Mouse (Mus musculus): ENCODE results near the gene Tcf19. TPM values are rescaled to one million over a fixed set of nuclear protein-coding genes. Genes with fewer than 3 reads are reported as not detected.

Gene Tcf19
- polyA plus RNA-seq, 1 experiment from 2014 or later = 39.5 TPM

DNA sequence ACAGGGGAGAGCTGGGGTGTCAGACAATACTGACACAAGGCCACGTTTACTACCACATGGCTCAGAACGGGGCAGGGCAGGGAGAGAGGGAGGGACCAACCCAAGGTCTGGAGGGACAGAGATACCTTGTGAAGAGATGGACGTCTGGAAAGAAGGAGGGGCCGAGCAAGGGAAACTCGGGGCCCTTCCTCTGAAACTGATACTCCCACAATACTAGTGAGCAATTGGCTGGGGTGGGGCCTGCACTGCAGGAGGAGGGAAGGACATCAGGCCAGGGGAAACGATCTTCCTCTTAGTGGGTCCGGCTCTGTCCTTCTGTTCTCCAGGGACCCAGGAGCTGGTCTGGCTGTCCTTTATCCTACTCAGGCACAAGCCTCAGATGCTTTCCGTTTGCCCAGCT lies 34.2 kb upstream of the Tcf19 start:
- Histone ChIP-seq H3K4me2 (ENCODE audit: low read depth, low read length) (no peak overlapping the region), H3K27ac (ENCODE audit: low read length) (no peak overlapping the region), H3K4me3 (ENCODE audit: low read depth, low read length) (no peak overlapping the region), H3K27me3 (ENCODE audit: control insufficient read depth, insufficient read depth, low read depth, low read length) (no peaks in the 10 kb centered on the region), H3K9ac (ENCODE audit: low read depth, low read length) (no peak overlapping the region), H3K4me1 (ENCODE audit: control insufficient read depth, low read depth, low read length) (no peaks in the 10 kb centered on the region), H3K36me3 (ENCODE audit: control insufficient read depth, insufficient read depth) (no peaks in the 10 kb centered on the region), H3K9me3 (replicated peaks; ENCODE audit: control insufficient read depth, low read length) (no peaks in the 10 kb centered on the region)
- 40% methylated on average over 8 of the region's 8 CpGs for WGBS (ENCODE audit: insufficient replicate concordance)
- ATAC-seq (ENCODE audit: low read depth) = no peak

DNA sequence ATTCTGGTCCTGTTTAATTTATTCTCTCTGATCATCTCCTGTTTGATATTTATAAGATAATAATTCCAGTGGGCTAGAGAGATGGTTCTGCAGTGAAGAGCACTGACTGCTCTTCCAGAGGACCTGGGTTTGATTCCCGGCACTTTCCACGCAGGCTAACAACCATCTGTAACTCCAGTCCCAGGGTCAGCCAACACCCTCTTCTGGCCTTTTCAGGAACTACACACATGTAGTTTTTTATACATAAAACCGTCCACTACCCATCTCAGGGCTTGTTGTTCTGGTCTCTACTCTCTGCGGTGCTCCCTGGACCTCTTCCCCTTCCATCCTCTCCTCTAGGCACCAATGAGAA lies 33.5 kb upstream of the Tcf19 start:
- no peaks in the 10 kb centered on the region for H3K9me3 ChIP-seq (replicated peaks; ENCODE audit: control insufficient read depth, low read length)
- H3K9ac ChIP-seq (ENCODE audit: low read depth, low read length) = no peak overlapping the region
- H3K27ac ChIP-seq (ENCODE audit: low read length) = no peak overlapping the region
- H3K4me1 ChIP-seq (ENCODE audit: control insufficient read depth, low read depth, low read length) = no peaks in the 10 kb centered on the region
- no peaks in the 10 kb centered on the region for H3K36me3 ChIP-seq (ENCODE audit: control insufficient read depth, insufficient read depth)
- H3K27me3 ChIP-seq (ENCODE audit: control insufficient read depth, insufficient read depth, low read depth, low read length) = no peaks in the 10 kb centered on the region
- WGBS (ENCODE audit: insufficient replicate concordance) = 69% methylated on average over 4 of the region's 4 CpGs
- no peak overlapping the region for H3K4me3 ChIP-seq (ENCODE audit: low read depth, low read length)
- no peak for ATAC-seq (ENCODE audit: low read depth)
- no peak overlapping the region for H3K4me2 ChIP-seq (ENCODE audit: low read depth, low read length)

DNA sequence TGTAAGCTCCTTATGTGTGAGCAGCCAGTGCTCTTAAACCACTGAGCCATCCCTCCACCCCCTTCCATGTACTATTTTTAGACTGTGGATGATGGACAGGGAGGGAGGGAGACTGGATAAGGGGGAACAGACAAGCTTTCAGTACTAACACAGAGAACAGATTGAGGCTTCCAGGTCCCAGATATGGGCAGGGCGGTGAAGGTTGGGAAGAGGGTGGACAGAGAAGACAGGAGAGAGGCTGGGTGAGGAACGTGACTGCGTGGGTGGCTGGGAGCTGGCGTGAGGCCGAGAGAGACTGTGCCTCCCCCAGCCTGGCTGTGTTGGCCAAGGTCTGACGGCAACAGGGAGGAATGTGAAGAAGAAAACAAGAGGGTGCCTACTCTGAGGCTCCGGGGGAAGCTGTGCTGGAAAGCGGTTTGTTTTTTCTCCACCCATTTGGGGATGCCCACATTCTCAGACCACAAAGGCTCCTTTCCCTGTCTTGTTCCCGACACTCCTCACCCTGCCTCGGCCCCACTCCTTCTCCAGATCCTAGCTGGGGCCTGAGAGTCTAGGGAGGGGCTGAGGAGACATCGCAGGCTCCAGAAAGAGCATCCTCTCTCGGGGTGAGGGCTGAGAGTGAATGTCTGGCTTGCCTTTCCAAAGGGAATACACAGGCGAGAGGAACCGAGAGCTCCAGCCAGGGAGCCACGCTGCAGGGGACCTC lies 33.0 kb upstream of the Tcf19 start:
- peak; percentile 11; the same call in 1 of the 2 replicates for ATAC-seq (ENCODE audit: low read depth)
- Histone ChIP-seq H3K4me1 (ENCODE audit: control insufficient read depth, low read depth, low read length) (no peaks in the 10 kb centered on the region), H3K9me3 (replicated peaks; ENCODE audit: control insufficient read depth, low read length) (no peaks in the 10 kb centered on the region), H3K36me3 (ENCODE audit: control insufficient read depth, insufficient read depth) (no peaks in the 10 kb centered on the region), H3K27me3 (ENCODE audit: control insufficient read depth, insufficient read depth, low read depth, low read length) (no peaks in the 10 kb centered on the region), H3K4me2 (ENCODE audit: low read depth, low read length) (no peak overlapping the region), H3K9ac (ENCODE audit: low read depth, low read length) (no peak overlapping the region), H3K4me3 (ENCODE audit: low read depth, low read length) (no peak overlapping the region), H3K27ac (ENCODE audit: low read length) (no peak overlapping the region)
- WGBS (ENCODE audit: insufficient replicate concordance) = 50% methylated on average over 15 of the region's 15 CpGs

DNA sequence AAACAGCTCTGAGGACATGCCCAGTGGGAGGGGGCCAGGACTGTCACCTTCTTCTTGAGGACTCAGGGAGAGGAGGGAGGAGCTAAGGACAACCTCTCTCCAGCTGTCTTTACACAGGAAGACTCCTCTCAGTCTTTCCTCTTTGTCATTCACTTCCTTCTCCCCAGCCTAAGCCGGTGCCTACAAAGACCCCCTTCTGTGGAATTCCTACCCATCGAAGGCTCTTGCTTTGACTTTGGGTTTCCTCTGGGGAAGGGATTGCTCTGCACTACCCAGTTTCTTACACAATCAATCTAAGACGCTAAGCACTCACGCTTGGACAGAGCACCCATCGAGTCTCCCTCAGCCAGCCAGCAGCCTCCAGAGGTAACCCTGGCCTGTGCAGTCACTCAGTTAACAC lies 32.0 kb upstream of the Tcf19 start:
- Histone ChIP-seq H3K4me2 (ENCODE audit: low read depth, low read length) (no peak overlapping the region), H3K9ac (ENCODE audit: low read depth, low read length) (no peak overlapping the region), H3K4me3 (ENCODE audit: low read depth, low read length) (no peak overlapping the region), H3K4me1 (ENCODE audit: control insufficient read depth, low read depth, low read length) (no peaks in the 10 kb centered on the region), H3K9me3 (replicated peaks; ENCODE audit: control insufficient read depth, low read length) (no peaks in the 10 kb centered on the region), H3K36me3 (ENCODE audit: control insufficient read depth, insufficient read depth) (no peaks in the 10 kb centered on the region), H3K27ac (ENCODE audit: low read length) (no peak overlapping the region), H3K27me3 (ENCODE audit: control insufficient read depth, insufficient read depth, low read depth, low read length) (no peaks in the 10 kb centered on the region)
- no peak for ATAC-seq (ENCODE audit: low read depth)
- WGBS (ENCODE audit: insufficient replicate concordance) = 18% methylated on average over 5 of the region's 5 CpGs

DNA sequence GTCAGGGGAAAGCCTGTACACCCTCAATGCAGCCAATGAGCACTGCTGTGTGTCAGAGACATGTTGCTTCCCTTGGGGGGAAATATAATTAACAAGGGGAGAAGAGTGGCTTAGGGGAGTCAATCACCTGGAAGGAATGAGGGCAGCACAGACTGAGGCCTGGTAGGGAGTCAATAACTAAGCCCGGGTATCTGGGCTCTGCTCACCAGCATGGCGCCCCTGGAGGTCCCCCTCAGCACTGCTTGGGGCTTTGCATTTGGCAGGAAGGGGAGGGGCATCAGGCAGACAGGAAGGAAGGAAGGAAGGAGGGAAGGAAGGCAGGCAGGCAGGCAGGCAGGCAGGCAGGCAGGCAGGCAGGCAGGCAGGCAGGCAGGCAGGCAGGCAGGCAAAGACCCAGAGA lies 30.8 kb upstream of the Tcf19 start:
- ATAC-seq (ENCODE audit: low read depth) = no peak
- Histone ChIP-seq H3K27ac (ENCODE audit: low read length) (no peak overlapping the region), H3K9me3 (replicated peaks; ENCODE audit: control insufficient read depth, low read length) (no peaks in the 10 kb centered on the region), H3K9ac (ENCODE audit: low read depth, low read length) (no peak overlapping the region), H3K36me3 (ENCODE audit: control insufficient read depth, insufficient read depth) (no peaks in the 10 kb centered on the region), H3K4me2 (ENCODE audit: low read depth, low read length) (no peak overlapping the region), H3K4me3 (ENCODE audit: low read depth, low read length) (no peak overlapping the region), H3K4me1 (ENCODE audit: control insufficient read depth, low read depth, low read length) (no peaks in the 10 kb centered on the region), H3K27me3 (ENCODE audit: control insufficient read depth, insufficient read depth, low read depth, low read length) (no peaks in the 10 kb centered on the region)
- 49% methylated on average over 2 of the region's 2 CpGs for WGBS (ENCODE audit: insufficient replicate concordance)

DNA sequence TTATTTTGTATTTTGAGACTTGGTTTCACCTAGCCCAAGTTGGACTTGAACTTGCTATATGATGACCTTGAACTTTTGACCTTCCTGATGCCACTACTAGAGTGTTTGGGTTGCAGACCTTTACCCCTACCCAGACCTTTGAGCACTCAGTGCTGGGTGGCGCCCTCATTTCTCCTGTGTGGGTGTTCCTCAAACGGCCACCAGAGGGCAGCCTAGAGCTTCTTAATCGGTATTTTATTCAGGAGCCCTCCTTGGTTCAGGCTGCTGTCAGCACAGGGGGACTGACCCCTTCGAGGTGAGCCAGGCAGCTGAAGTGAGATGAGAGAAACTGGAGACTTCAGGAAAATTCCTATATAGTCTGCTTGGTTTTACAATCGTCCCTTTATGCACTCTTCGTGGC lies 28.1 kb upstream of the Tcf19 start:
- H3K4me3 ChIP-seq (ENCODE audit: low read depth, low read length) = no peak overlapping the region
- no peak overlapping the region for H3K9ac ChIP-seq (ENCODE audit: low read depth, low read length)
- 32% methylated on average over 6 of the region's 6 CpGs for WGBS (ENCODE audit: insufficient replicate concordance)
- no peaks in the 10 kb centered on the region for H3K27me3 ChIP-seq (ENCODE audit: control insufficient read depth, insufficient read depth, low read depth, low read length)
- ATAC-seq (ENCODE audit: low read depth) = no peak
- H3K4me1 ChIP-seq (ENCODE audit: control insufficient read depth, low read depth, low read length) = no peaks in the 10 kb centered on the region
- no peak overlapping the region for H3K27ac ChIP-seq (ENCODE audit: low read length)
- H3K4me2 ChIP-seq (ENCODE audit: low read depth, low read length) = no peak overlapping the region
- no peaks in the 10 kb centered on the region for H3K9me3 ChIP-seq (replicated peaks; ENCODE audit: control insufficient read depth, low read length)
- H3K36me3 ChIP-seq (ENCODE audit: control insufficient read depth, insufficient read depth) = no peaks in the 10 kb centered on the region

DNA sequence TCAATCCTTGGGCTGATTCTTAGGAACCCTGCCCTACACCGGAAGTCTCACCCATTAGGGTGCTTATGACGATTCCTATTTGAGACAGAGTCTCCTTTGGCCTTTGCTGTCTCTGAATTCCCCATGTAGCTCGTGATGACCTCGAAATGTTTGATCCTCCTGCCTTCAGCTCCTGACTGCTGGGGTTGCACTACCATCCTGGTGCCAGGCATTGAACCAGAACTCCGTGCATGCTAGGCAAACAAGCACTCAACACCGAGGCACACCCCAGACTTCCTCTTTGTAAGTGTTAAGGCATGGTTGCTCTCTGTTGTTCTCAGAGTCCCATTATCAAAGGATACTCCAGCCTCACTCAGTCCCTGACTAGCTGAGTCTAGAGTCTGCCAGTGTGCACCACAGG lies 27.4 kb upstream of the Tcf19 start:
- 51% methylated on average over 6 of the region's 6 CpGs for WGBS (ENCODE audit: insufficient replicate concordance)
- H3K4me3 ChIP-seq (ENCODE audit: low read depth, low read length) = no peak overlapping the region
- H3K4me1 ChIP-seq (ENCODE audit: control insufficient read depth, low read depth, low read length) = no peaks in the 10 kb centered on the region
- no peak overlapping the region for H3K4me2 ChIP-seq (ENCODE audit: low read depth, low read length)
- H3K27ac ChIP-seq (ENCODE audit: low read length) = no peak overlapping the region
- no peak for ATAC-seq (ENCODE audit: low read depth)
- no peaks in the 10 kb centered on the region for H3K9me3 ChIP-seq (replicated peaks; ENCODE audit: control insufficient read depth, low read length)
- H3K27me3 ChIP-seq (ENCODE audit: control insufficient read depth, insufficient read depth, low read depth, low read length) = no peaks in the 10 kb centered on the region
- no peaks in the 10 kb centered on the region for H3K36me3 ChIP-seq (ENCODE audit: control insufficient read depth, insufficient read depth)
- H3K9ac ChIP-seq (ENCODE audit: low read depth, low read length) = no peak overlapping the region

DNA sequence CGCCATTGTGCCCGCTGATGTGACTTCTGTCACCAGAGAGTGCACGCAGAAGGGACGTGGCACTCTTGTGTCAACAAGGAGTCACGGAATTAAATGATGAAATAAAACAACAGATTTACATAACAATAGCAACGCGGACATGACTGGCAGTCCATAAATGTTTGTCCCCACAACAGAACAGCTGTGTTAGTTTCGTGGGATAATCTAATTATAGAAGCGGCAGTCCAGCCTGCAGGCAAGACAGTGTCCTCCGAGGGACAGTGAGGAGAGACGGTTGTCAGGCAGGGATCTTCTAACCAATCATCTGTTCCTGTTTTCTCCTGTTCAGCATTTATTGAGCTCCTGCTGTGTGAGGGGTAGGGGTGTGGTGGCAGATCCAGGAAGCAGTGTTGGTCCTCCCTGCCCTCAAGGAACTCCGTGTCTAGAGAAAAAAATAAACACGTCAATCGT lies 26.8 kb upstream of the Tcf19 start:
- H3K9ac ChIP-seq (ENCODE audit: low read depth, low read length) = no peak overlapping the region
- ATAC-seq (ENCODE audit: low read depth) = no peak
- no peak overlapping the region for H3K4me2 ChIP-seq (ENCODE audit: low read depth, low read length)
- H3K27ac ChIP-seq (ENCODE audit: low read length) = no peak overlapping the region
- no peaks in the 10 kb centered on the region for H3K4me1 ChIP-seq (ENCODE audit: control insufficient read depth, low read depth, low read length)
- 51% methylated on average over 14 of the region's 14 CpGs for WGBS (ENCODE audit: insufficient replicate concordance)
- H3K27me3 ChIP-seq (ENCODE audit: control insufficient read depth, insufficient read depth, low read depth, low read length) = no peaks in the 10 kb centered on the region
- H3K36me3 ChIP-seq (ENCODE audit: control insufficient read depth, insufficient read depth) = no peaks in the 10 kb centered on the region
- no peak overlapping the region for H3K4me3 ChIP-seq (ENCODE audit: low read depth, low read length)
- H3K9me3 ChIP-seq (replicated peaks; ENCODE audit: control insufficient read depth, low read length) = no peaks in the 10 kb centered on the region

DNA sequence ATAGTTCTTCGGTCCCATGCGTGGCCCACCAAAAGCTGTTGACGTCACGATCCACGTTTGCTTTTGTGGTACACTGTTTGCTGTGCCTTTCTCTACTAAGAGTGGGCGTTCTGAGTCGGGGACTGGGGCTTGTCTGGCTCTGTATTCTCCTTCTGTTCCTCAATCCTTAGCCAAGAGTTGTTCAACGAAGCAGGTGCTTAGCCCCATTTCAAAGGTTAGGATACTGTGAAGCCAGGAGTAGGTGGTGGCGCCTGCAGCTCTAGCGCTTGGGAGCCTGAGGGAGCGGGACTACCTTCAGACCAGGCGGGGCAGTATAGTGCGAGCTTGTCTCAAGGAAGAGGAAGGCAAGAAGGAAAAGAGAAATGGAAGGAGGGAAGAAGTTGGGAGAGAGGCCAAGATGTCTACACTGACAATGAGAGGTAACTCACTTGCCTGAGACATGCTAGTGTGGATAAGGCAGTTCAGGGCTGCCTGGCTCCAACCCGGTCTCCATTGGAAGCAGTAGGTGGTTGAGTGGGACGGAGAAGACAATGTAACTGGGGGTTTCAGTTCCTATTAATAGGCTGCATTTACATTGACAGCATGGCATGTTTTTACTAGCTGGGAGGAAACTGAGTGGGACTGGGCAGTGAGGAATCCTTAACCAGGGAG lies 26.3 kb upstream of the Tcf19 start:
- H3K36me3 ChIP-seq (ENCODE audit: control insufficient read depth, insufficient read depth) = no peaks in the 10 kb centered on the region
- no peak overlapping the region for H3K9ac ChIP-seq (ENCODE audit: low read depth, low read length)
- 68% methylated on average over 15 of the region's 15 CpGs for WGBS (ENCODE audit: insufficient replicate concordance)
- H3K9me3 ChIP-seq (replicated peaks; ENCODE audit: control insufficient read depth, low read length) = no peaks in the 10 kb centered on the region
- H3K4me1 ChIP-seq (ENCODE audit: control insufficient read depth, low read depth, low read length) = no peaks in the 10 kb centered on the region
- H3K27ac ChIP-seq (ENCODE audit: low read length) = no peak overlapping the region
- ATAC-seq (ENCODE audit: low read depth) = no peak
- H3K4me2 ChIP-seq (ENCODE audit: low read depth, low read length) = no peak overlapping the region
- no peak overlapping the region for H3K4me3 ChIP-seq (ENCODE audit: low read depth, low read length)
- no peaks in the 10 kb centered on the region for H3K27me3 ChIP-seq (ENCODE audit: control insufficient read depth, insufficient read depth, low read depth, low read length)
